Mouse (Mus musculus): ENCODE data around the gene Megf6.
A peak's percentile ranks its signal among the peaks of the same experiment; 100 is the strongest.

Megf6 gene

GRCm38 (mm10) chr4:154170506-154171150 lies at the start of gene Megf6:
TSS of gene Megf6 (plus strand) at chr4:154170730.
- DNase-seq (ENCODE audit: low read depth, low spot score), result no peak

GRCm38 (mm10) chr4:154121800-154122199 lies 48.7 kb upstream of the Megf6 start:
- DNase-seq (ENCODE audit: low read depth, low spot score), result no peak

GRCm38 (mm10) chr4:154122374-154122773 lies 48.2 kb upstream of the Megf6 start:
- DNase-seq (ENCODE audit: low read depth, low spot score), result no peak

GRCm38 (mm10) chr4:154123553-154123952 lies 47.0 kb upstream of the Megf6 start:
- DNase-seq (ENCODE audit: low read depth, low spot score), result no peak

GRCm38 (mm10) chr4:154125202-154125601 lies 45.3 kb upstream of the Megf6 start:
- no peak for DNase-seq (ENCODE audit: low read depth, low spot score)

GRCm38 (mm10) chr4:154127273-154127672 lies 43.3 kb upstream of the Megf6 start:
- DNase-seq (ENCODE audit: low read depth, low spot score), result no peak

GRCm38 (mm10) chr4:154129950-154130349 lies 40.6 kb upstream of the Megf6 start:
- DNase-seq (ENCODE audit: low read depth, low spot score), result no peak

- no peak for DNase-seq (ENCODE audit: low read depth, low spot score)
These were observed 38.6 kb upstream of the Megf6 start for GRCm38 (mm10) chr4:154131894-154132293.

- DNase-seq (ENCODE audit: low read depth, low spot score), result no peak
These were observed 35.7 kb upstream of the Megf6 start for GRCm38 (mm10) chr4:154134803-154135202.

GRCm38 (mm10) chr4:154137139-154137538 lies 33.4 kb upstream of the Megf6 start:
- no peak for DNase-seq (ENCODE audit: low read depth, low spot score)

- no peak for DNase-seq (ENCODE audit: low read depth, low spot score)
These were observed 30.8 kb upstream of the Megf6 start for GRCm38 (mm10) chr4:154139671-154140181.

GRCm38 (mm10) chr4:154140182-154140212 lies 30.5 kb upstream of the Megf6 start, which contains the start of gene Trp73:
TSS of gene Trp73 (minus strand) at chr4:154140208.
- no peak for DNase-seq (ENCODE audit: low read depth, low spot score)

- DNase-seq (ENCODE audit: low read depth, low spot score), result no peak
These were observed 30.1 kb upstream of the Megf6 start for GRCm38 (mm10) chr4:154140213-154141008.

- no peak for DNase-seq (ENCODE audit: low read depth, low spot score)
These were observed 29.3 kb upstream of the Megf6 start for GRCm38 (mm10) chr4:154141009-154141867.

- DNase-seq (ENCODE audit: low read depth, low spot score), result peak; percentile 91
These were observed 28.1 kb upstream of the Megf6 start, which contains the start of gene Wrap73 for GRCm38 (mm10) chr4:154142211-154143040. TSS of gene Wrap73 (plus strand) at chr4:154142372.

- no peak for DNase-seq (ENCODE audit: low read depth, low spot score)
These were observed 25.8 kb upstream of the Megf6 start for GRCm38 (mm10) chr4:154144712-154145111.

- no peak for DNase-seq (ENCODE audit: low read depth, low spot score)
These were observed 24.2 kb upstream of the Megf6 start for GRCm38 (mm10) chr4:154146342-154146741.

GRCm38 (mm10) chr4:154154104-154154503 lies 16.4 kb upstream of the Megf6 start:
- DNase-seq (ENCODE audit: low read depth, low spot score), result no peak

- no peak for DNase-seq (ENCODE audit: low read depth, low spot score)
These were observed 14.5 kb upstream of the Megf6 start for GRCm38 (mm10) chr4:154156050-154156449.

- DNase-seq (ENCODE audit: low read depth, low spot score), result no peak
These were observed 12.4 kb upstream of the Megf6 start for GRCm38 (mm10) chr4:154157970-154158662.

GRCm38 (mm10) chr4:154159002-154159401 lies 11.5 kb upstream of the Megf6 start:
- DNase-seq (ENCODE audit: low read depth, low spot score), result peak; percentile 90

Measured in 3T3-L1 (cell line).